Mouse (Mus musculus) kidney, postnatal 10 days (tissue): ENCODE data around the gene Ighmbp2.
A peak's percentile ranks its signal among the peaks of the same experiment; 100 is the strongest.

Experiments
- DNase-seq: peaks from one replicate; pipeline ENCODE4 v3.0.0; 2021; ENCODE audit warnings: mixed read lengths

Gene Ighmbp2

DNA sequence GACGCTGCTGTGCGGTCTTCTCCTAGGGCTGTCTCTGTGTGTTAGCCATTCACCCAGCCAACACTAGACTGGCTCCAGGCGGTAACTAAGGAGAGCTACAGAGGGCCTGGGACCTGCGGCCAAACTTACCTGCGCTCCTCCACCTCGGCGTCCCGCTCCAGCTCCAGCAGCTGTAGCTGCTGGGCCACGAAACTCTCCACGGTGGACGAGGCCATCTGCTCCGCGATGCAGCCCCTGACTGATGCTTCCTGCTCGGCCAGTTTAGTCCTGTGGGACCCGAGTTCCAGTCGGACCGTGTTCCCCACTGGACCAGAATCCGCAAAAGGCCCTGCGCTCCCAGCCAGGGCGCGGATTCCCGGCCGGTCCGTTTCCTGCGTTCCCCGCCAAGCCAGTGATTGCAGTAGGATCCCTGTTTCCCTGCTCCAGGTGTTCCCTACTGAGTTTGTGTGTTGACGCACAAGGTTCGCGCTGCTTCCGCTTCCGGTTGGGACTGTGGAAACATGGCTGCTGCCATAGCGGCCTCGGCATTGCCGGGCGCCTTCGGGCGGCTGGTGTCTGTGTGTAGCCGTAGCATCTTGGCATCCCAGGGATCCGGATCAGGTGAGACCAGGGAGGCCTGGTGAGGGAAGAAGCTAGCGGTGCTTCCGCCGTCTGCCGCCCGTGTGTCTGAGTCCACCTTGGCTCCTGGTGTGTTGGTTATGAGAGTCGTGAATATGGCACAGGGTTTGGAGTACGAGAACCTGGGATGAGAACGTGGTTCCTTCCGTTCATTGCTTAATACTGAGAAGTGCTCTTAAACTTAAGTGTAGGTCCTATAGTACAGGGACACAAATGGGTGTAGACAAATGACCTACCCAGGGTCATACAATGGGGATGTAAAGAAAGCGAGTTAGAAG lies at the start of gene Ighmbp2, which contains the start of gene Mrpl21:
Ighmbp2 (minus strand) TSS at position 446 of the 896 bp plus-strand sequence.
Mrpl21 (plus strand) TSS at position 330 of the 896 bp plus-strand sequence.
- peak; percentile 94 for DNase-seq

DNA sequence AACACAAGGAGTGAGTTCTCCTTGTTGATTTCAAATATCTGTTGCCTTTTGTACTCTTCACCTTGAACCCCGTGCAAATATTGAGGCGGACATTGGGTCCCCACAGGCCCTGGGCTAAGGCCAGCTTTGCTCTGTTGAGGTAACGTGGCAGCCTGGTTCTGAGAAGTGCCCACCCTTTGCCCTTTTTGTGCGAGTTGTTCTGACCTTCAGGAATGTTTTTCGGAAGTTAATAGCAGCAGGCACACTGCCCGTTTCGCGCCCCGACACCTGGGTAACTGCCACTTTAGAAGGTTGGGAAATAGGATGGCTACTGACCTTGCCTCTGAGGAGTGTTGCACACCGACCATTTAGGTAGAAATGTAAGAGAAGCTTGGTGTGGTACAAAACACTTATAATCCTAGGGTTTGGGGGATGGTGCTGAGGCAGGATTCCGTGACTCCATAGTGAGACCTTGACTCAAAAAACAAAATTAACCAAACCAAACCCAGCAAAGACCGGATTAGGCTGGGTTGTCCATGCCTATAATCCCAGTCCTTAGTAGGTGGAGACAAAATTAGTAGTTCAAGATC lies 43.7 kb upstream of the Ighmbp2 start:
- peak; percentile 65 for DNase-seq

DNA sequence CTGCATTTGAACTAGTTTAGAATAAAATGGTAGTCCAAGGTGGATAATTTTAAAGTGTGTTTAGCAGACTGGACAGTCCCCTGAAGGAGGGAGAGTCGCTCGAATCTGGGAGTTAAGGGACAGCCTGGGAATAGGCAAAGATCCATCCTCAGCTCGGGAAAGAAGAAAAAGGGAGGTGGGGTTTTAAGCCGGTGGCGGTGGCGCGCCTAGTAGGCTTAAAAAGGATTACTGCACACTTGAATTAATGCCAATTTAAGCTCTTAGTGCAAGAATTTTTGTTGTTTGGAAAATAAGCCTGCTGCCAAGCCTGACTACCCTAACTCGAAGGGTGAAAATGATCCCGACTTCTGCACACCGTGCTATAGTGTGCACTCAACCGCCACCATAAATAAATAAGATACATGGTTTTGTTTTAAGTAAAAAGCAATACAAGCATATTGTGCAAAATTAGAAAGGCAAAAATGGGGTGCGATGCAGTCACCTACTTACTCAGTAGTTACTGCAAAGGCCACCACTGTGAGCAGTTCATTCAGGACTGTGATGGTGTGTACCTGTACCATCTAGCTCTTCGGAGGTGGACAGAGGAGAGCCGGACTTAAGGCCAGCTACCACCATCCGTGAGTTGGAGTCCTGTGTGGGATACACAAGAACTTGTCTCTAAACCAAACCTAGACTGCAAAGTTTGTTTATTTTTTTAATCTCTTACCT lies 43.1 kb upstream of the Ighmbp2 start:
- DNase-seq: peak; percentile 43

DNA sequence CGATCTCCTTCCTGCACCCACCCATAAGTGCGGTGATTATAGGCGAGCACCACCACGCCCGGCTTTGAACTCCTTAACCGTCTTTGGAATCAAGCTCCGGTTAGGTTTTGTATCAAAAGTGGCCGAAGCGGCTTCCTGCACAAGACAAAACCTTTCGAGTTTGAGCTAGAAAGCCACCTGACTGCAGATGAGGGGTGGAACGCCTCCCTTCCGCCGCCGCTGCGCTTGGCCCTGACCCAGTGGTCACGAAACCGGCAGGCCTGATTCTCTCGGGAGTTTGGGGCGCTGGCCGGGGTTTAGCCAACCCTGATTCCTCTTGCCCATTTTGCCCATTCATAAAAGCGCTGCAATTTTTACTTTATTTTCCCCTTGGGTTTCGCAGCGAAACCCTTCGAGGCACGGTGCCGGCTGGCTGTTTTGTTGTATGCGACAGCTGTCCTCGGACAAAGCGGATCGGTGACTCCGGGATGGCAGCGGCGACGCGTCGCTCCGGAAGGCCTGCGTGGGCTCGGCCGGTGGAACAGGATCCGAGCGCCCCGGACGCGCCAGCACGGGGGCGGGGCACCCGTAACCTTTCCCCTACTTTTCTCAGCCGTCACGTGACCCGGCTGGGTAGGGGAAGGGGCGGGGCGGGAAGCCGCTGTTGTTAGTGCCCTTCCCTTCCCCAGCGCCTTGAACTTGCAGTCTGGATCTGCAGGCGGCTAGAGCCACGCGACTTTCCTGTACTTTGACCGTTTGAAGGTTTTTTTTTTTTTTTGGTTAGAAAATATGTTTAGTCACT lies 42.3 kb upstream of the Ighmbp2 start:
- peak; percentile 98 for DNase-seq

DNA sequence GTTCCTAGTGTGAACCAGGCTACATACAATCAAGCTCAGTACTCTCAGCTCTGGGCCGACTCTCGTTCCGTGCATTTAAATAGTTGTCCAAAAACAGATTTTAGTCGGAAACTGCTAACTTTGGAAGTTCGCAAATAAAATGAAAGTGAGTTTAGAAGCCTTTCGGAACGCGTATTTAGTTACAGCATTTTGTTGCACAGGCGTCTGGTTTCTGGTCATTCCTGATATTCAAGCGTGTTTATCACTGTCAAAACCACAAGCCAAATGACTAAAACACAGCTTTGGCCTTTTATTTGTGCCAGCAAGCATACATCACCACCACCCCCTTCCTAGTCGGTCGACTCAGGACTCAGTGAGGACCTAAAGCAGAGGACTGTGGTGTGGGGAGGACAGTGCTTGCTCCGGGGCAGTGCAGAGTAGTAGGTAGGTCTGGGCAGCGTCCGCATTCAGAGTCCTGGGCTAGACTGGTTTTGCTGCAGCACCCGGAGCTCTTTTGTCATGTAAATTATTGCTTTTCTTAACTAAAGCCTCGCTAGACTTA lies 41.5 kb upstream of the Ighmbp2 start:
- DNase-seq: peak; percentile 51

DNA sequence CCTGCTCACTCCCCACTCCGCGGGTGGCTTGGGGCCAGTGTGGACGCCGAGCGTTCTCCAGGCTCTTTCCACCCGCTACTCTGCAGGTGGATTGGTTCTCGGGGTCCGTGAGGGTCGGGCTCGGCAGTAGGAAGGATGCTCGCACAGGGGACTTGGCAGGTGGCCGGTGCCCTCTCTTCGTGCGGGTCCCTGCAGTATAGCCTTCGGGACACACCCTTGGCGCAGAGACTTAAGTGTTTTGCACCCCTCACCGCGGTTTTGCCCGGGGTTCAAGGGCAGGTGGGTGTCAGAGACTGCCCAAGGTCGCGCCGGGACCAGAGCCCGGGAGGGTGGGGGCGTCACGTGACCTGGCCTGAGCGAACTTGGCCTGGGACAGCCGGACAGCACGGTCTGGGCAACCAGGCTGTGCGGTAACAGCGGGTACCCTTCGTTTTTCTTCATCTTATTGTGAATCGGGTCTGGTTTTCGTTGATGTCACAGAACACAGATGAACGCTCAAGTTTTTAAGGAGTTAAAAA lies 41.0 kb upstream of the Ighmbp2 start:
- DNase-seq: peak; percentile 89

DNA sequence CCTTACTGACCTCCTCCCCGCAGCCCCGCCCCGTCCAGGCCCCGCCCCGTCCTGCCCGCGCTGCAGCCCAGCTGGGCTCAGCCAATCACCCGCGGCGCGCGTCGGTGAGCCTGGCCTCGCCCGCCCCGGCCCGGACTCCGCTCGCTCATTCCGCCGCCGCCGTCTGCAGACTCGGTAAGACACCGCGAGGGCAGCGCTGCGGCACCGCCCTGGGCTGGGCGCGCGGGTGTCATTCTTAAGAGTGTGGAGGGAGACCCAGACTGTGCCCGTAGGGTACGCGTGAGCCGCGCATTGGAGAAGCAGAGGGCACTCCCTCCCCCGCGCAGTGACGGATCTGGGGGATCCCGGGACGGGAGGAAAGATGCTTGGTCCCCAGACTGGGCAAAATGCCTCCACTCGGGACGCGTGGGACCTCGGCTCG lies 40.4 kb upstream of the Ighmbp2 start:
- DNase-seq: peak; percentile 97

DNA sequence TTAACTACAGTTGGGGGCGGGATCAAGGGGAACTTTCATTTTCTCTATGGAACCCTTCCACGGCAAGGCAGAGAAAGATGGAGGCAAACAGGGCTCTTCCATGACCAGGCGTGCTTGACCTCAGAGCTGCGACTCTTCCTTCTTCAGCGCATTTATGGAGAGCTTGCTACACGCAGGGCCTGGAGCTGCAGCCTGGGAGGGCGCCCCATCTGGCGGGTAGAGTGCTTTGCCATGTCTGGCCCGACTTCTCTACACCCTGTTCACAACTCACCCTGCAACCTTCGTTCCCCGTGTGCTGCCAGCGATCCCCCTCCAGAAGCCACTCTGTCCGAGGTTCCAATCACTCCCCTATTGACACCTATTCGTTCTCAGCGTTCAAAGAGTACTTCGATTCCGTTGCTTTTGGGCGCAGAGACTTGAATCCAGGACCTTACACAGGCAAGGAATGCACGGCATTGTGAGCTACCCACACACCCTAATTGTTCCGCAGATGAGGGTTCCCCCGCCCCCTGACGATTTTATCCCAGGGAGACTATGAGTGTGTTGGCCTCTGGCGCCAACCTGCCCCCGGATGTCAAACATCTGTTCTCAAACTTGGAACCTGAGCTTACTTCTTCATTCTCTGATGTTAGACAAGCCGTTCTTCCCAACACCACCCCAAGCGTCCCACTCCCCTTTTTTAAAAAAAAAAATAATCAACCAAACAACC lies 39.6 kb upstream of the Ighmbp2 start, which contains the start of gene Cpt1a:
Cpt1a (plus strand) TSS at position 74 of the 709 bp plus-strand sequence.
- peak; percentile 75 for DNase-seq

DNA sequence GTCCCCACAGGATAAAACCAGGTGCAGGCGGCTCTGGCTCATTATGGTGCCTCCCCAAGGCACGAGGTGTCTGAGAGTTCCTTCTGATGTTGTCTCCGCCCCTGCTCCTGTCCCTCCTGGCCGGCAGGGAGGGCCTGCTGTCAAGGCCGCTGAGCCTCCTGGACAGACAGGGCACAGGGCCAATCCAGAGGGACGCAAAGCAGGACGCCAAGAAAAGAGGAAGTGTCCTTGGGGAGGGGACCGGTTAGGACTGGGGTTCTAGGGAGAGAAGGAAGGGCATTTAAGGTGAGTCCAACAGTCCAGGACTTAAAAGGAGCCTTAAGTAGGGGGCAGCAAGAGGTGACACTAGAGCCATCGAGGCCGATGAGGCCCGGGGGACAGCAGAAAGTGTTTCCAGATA lies 38.8 kb upstream of the Ighmbp2 start:
- peak; percentile 92 for DNase-seq

DNA sequence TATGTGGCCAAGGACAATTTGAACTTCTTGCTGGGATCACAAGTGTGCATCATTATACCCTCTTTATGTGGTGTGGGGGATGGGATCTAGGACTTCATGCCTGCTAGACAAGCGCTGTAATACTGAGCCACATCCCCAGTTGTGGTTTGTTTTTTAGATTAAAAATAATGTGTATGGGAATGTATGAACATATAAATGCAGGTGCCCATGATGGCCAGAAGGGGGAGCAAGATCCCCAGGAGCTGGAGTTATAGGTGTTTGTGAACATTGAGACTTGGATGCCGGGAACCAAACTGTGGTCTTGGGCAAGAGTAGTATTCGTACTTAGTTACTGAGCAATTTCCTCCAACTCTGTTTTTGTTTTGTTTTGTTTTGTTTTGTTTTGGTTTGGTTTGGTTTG lies 38.0 kb upstream of the Ighmbp2 start:
- DNase-seq: no peak

DNA sequence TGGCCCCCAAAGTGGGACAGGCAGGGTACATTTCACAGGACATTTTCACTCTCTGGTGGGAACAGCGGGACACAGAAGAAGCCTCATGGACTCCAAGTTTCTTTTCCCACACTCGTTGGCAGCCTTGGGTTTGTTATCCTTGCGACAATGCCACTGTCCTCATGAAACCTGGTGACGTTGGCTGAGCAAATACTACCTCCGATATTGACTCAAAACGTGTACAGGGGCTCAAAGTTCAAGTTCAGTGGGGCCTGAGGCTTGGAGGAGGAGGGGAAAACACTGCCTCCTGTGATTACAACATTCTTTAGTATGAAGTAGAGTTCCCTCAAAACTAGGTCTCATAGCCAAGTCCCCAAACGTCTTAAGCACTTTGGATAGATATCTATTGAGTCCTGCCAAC lies 37.3 kb upstream of the Ighmbp2 start:
- DNase-seq: no peak

DNA sequence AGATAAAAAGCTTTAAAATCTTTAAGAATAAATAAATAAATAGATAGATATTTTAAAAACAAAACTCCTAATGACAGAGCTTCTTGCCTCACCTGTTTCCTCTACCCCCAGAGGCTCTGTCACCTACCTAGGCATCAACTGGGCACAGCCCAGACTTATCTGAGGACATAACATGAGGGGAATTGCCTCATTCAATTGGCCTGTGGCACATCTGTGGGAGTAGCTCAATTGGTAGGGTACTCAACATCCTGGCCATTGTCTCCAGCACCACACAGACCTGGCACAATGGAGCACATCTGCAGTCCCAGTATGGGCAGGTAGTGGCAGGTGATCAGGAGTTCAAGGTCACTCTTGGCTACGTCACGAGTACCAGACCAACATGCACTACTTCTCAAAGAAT lies 36.5 kb upstream of the Ighmbp2 start:
- no peak for DNase-seq

DNA sequence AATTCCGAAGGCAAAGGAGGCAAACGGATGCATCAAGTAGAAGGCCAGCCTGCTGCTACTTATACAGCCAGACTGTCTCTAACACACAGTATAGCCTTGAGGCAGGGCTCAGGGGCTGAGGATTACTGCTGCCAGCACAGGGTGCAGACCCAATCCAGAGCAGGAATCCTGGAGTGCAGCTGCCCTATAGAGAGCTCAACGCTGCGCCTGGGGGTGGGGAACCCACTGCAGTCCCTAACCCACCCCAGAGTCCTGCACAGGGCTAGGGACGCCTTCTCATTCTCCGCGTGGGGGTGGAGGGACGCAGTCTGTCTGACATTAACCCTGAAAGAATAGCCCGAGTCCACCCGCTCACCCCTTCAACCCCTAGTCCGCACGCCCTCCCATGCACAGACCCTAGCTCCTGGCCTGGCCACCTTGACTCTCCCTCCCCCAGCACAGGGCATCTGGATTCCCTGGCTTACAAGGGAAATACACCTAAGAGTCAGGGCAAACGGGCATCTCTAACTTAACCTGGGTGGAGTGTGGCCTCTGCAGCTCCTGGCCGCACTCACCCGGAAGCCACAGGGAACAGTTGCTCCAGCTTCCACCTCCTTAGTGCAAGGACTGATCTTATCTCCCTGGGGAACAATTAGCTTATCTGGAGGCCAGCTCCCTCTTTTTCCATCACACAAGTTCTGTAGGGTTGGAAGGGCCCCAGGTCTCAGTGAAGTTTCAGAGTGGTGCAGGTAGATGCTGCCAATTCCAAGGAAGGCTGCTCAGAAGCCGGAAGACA lies 24.5 kb upstream of the Ighmbp2 start:
- no peak for DNase-seq

DNA sequence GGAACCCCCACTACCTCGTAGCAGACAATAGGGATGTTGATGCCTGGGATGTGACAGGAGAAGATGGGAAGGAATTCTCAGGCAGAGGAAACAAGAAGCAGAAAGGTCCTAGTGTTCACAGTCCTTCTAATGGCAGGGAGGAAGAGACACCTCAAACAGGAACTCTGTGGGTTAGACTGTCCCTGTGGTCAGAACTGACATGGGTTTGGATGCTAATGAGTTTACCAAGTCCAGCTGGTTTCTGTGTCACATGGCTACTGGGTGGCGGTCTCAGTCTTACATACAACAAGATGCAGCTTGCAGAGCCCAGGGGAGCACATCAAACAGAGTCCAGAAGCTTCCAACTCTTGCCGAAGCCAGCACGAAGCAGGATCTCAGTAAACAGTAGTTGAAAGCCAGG lies 21.2 kb upstream of the Ighmbp2 start:
- DNase-seq: no peak

DNA sequence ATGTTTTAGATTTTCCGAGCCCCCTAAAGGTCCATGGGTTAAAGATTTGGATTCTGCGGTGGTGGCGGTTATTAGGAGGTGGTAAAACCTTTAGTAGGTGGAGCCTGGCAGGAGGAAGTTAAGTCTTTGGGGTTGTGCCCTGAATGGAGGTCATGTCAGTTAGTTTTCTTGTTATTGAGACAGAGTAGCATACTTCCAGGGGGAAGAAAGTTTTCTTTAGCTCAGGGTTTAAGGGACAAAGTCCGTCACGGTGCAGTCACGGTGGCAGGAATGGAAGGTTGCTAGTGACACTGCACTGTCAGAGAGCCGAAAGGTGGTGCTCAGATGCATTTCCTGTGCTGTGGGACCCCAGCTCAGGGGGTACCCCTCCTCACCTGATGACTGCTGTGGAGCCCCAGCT lies 15.0 kb upstream of the Ighmbp2 start:
- no peak for DNase-seq

DNA sequence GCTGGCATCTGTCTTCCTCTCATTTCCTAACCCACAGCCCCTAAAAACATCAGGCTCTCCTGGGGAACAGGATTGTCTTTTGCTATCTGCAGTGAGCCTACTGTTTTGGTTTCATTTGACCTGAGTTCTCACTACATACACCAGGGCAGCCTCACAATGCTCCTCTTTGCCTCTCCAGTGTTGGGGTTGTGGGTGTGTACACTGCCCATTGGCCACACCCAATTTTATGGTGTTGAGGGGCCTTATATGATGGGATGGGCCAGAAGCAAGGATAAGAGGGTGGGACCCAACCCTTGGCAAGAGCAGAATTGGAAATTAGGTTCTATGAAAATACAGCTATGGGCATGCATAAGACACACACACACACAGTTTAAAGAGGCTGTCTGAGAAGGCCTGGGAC lies 14.2 kb upstream of the Ighmbp2 start:
- DNase-seq: no peak

DNA sequence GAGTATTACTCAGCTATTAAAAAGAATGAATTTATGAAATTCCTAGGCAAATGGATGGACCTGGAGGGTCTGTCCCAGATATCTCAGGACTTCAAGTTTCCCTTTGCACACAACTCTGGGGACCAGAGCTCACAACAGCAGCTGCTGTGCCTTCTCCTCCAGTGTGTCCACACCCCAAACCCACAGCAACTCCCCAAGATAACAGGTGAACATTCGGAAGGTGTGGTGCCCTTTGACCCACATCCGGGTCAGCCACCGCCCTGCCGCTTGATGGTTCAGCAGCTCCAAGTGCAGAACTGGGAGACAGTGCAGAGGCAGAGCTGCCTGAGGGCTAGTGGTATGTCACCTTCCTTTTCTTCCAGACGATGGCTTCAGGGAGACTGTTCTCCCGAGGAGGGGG lies 12.4 kb upstream of the Ighmbp2 start:
- no peak for DNase-seq

DNA sequence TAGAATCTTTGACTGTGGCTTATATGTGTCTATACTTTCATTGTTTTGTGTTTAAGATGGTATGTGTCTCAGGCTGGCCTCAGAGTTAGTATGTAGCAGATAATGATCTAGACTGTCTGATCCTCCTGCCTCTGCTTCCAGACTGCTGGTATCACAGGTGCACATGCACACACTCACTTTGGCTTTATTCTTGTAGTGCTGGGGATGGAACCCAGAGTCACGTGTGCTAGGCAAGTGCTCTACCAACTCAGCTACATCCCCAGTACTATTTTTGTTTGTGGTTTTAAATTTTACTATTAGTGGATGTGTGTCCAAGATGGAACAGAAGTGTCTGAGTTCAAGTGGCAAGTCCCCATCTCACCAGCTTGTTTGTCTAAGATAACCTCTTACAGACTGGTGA lies 10.2 kb upstream of the Ighmbp2 start:
- no peak for DNase-seq

DNA sequence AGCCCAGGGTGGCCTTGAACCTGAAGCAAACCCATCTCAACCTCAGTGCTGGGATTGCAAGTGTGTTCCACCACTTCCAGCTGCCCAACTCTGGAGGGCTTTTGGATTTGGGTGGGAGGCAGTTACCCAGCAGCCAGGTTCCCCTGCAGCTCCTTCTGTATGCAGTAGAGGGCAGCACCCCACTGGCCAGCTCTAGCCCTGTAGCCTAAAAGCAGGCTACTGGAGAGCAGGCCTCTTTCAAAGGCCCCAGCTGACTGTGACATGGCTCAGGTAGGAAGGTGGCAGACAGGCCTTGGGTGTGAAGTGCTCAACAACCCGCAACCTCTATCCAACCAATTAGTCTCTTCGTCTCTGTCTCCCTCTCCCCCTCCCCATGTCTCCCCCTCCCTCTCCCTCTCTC lies 9.2 kb upstream of the Ighmbp2 start:
- DNase-seq: peak; percentile 81

DNA sequence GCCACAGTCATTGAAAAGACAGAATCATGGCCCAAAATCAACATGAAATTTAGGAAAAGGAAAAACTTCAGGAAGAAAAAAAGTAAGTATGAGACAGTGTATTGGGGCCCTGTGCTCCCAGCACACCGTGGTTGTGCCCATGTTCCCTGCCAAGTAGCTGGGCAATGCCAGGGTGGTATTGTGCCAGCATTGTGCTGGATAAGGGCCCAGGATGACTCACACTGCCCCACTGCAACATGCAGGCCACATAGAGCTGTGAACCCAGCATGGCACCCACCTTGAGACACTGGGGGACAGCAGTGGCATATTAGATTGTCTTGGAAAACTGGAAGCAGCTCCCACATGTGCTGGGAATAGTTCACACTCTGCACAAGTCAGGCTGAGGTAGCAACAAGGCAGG lies 6.2 kb upstream of the Ighmbp2 start:
- DNase-seq: no peak

DNA sequence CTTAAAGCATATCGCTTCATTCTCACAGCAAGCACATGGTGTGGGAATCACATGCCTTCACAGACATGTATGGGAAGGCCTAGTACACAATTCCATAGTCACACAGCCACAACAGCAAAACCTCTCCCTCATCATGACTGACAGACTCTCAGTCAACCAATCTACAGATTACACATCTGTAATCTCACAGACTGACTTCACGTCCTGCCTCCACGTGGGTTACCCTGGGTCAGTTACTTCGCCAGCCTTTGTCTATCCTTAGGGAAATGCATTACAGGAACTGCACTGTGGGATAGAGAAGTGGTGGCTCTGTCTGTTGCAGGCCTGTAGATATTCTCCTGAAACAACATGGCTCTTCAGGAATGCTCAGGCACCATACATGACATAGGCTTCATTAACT lies 931 bp downstream of the Ighmbp2 start:
- DNase-seq: no peak
